Mouse (Mus musculus): ENCODE measurements around the gene Lrrc14b.
A peak's percentile ranks its signal among the peaks of the same experiment; 100 is the strongest.

Lrrc14b gene

GRCm38 (mm10) chr13:74363859-74364235 lies at the start of gene Lrrc14b:
Gene Lrrc14b, minus strand, starts transcription at chr13:74364005.
- no peak for DNase-seq (ENCODE audit: low spot score)

- peak; percentile 39 for DNase-seq (ENCODE audit: low spot score)
Measured at GRCm38 (mm10) chr13:74399298-74399839, 35.6 kb upstream of the Lrrc14b start, which contains the start of gene Ftl1-ps1. Gene Ftl1-ps1, plus strand, starts transcription at chr13:74399694.

- no peak for DNase-seq (ENCODE audit: low spot score)
Measured at GRCm38 (mm10) chr13:74391156-74391555, 27.4 kb upstream of the Lrrc14b start.

GRCm38 (mm10) chr13:74390371-74390990 lies 26.7 kb upstream of the Lrrc14b start, which contains the start of gene Zfp72:
Gene Zfp72, minus strand, starts transcription at chr13:74390836.
- peak; percentile 73 for DNase-seq (ENCODE audit: low spot score)

- no peak for DNase-seq (ENCODE audit: low spot score)
Measured at GRCm38 (mm10) chr13:74389730-74390129, 25.9 kb upstream of the Lrrc14b start.

GRCm38 (mm10) chr13:74382289-74382688 lies 18.5 kb upstream of the Lrrc14b start:
- DNase-seq (ENCODE audit: low spot score) = no peak

- no peak for DNase-seq (ENCODE audit: low spot score)
Measured at GRCm38 (mm10) chr13:74381533-74382276, 17.9 kb upstream of the Lrrc14b start.

GRCm38 (mm10) chr13:74363176-74363858 lies 488 bp downstream of the Lrrc14b start:
- no peak for DNase-seq (ENCODE audit: low spot score)

- no peak for DNase-seq (ENCODE audit: low spot score)
Measured at GRCm38 (mm10) chr13:74362218-74362617, 1.6 kb downstream of the Lrrc14b start.

GRCm38 (mm10) chr13:74356491-74356890 lies 7.3 kb downstream of the Lrrc14b start:
- DNase-seq (ENCODE audit: low spot score) = no peak

GRCm38 (mm10) chr13:74350435-74350906 lies 13.3 kb downstream of the Lrrc14b start:
- DNase-seq (ENCODE audit: low spot score) = no peak

GRCm38 (mm10) chr13:74349566-74350434 lies 14.0 kb downstream of the Lrrc14b start, which contains the start of the genes Sdha and Ccdc127:
Gene Sdha, minus strand, starts transcription at chr13:74350280.
Gene Ccdc127, plus strand, starts transcription at chr13:74350309.
- peak; percentile 97 for DNase-seq (ENCODE audit: low spot score)

- DNase-seq (ENCODE audit: low spot score) = peak; percentile 47
Measured at GRCm38 (mm10) chr13:74341036-74341435, 22.8 kb downstream of the Lrrc14b start.

GRCm38 (mm10) chr13:74329321-74329720 lies 34.5 kb downstream of the Lrrc14b start:
- DNase-seq (ENCODE audit: low spot score) = no peak

GRCm38 (mm10) chr13:74317170-74317849 lies 46.5 kb downstream of the Lrrc14b start, which contains the start of gene Pdcd6:
Gene Pdcd6, minus strand, starts transcription at chr13:74317580.
- peak; percentile 93 for DNase-seq (ENCODE audit: low spot score)

GRCm38 (mm10) chr13:74316789-74317169 lies 47.0 kb downstream of the Lrrc14b start:
- no peak for DNase-seq (ENCODE audit: low spot score)

- no peak for DNase-seq (ENCODE audit: low spot score)
Measured at GRCm38 (mm10) chr13:74316386-74316785, 47.4 kb downstream of the Lrrc14b start.

GRCm38 (mm10) chr13:74314616-74315015 lies 49.2 kb downstream of the Lrrc14b start:
- DNase-seq (ENCODE audit: low spot score) = no peak
